In the genomic region with DNA sequence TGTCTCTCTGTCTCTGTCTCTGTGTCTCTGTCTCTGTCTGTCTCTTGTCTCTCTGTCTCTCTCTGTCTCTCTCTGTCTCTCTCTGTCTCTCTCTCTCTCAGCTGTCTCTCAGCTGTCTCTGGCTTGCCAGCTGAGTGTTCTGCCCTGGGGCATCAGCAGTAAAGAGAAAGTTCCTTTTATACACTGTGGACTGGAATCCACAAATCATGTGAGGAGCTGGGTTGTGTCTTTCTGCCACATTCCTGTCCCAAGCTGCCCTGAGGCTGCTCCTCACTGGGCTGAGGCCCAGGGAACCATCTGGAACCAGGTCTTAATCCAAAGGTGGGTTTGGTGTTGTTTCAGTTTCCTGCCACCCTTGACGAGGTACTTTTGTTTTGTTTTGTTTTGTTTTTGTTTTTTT, we compare ENCODE assay signal across 24 mouse cellular contexts. TPM values are rescaled to one million over a fixed set of nuclear protein-coding genes. Genes with fewer than 3 reads are reported as not detected.
DNase-seq lines count a peak whose midpoint lies in the region; ATAC-seq lines count a peak whose summit lies in the region.
"Had no signal": no experiment of that assay in that cellular context is flagged by ENCODE, and none has a peak within 500 bp of the region (broad histone marks: within the 10 kb centered on the region; RNA-seq: fewer than 3 reads in every experiment).

No protein-coding gene starts in this region.

- no peaks in the 10 kb centered on the region for H3K36me3 ChIP-seq in heart, embryonic 16.5 days (ENCODE audit: control insufficient read depth, insufficient read depth)
- H3K36me3 ChIP-seq in embryonic facial prominence, embryonic 10.5 days (replicated peaks), result no peaks in the 10 kb centered on the region
- no peaks in the 10 kb centered on the region for H3K36me3 ChIP-seq in liver, embryonic 12.5 days
- H3K36me3 ChIP-seq: forebrain, embryonic 12.5 days; liver, embryonic 13.5 days; lung, embryonic 15.5 days; midbrain, embryonic 12.5 days had no signal

- H3K4me1 ChIP-seq in heart, embryonic 16.5 days (ENCODE audit: control insufficient read depth, insufficient read depth, low read length), result peaks cover 4% of the 10 kb centered on the region
- peaks cover 6% of the 10 kb centered on the region for H3K4me1 ChIP-seq in embryonic facial prominence, embryonic 10.5 days
- H3K4me1 ChIP-seq in liver, embryonic 12.5 days, result peaks cover 7% of the 10 kb centered on the region; the same call in 1 of the 2 replicates
- H3K4me1 ChIP-seq: forebrain, embryonic 12.5 days; liver, embryonic 13.5 days; midbrain, embryonic 12.5 days had no signal

- no peak overlapping the region for H3K27ac ChIP-seq in heart, embryonic 16.5 days (ENCODE audit: low read length)
- no peak overlapping the region for H3K27ac ChIP-seq in embryonic facial prominence, embryonic 10.5 days (replicated peaks)
- H3K27ac ChIP-seq in liver, embryonic 12.5 days, result no peak overlapping the region
- H3K27ac ChIP-seq: forebrain, embryonic 12.5 days; gastrocnemius, adult 2 months; heart, adult 2 months; kidney, postnatal 0 days; liver, embryonic 13.5 days; lung, embryonic 15.5 days; macrophage; midbrain, embryonic 12.5 days; stomach, postnatal 0 days had no signal

- peak overlapping the region; percentile 14; the same call in 1 of the 2 replicates for H3K4me2 ChIP-seq in heart, embryonic 16.5 days (ENCODE audit: low read depth, low read length)
- no peak overlapping the region for H3K4me2 ChIP-seq in liver, embryonic 12.5 days
- H3K4me2 ChIP-seq: forebrain, embryonic 12.5 days; liver, embryonic 13.5 days; lung, embryonic 15.5 days; midbrain, embryonic 12.5 days had no signal

- no peak overlapping the region for H3K9ac ChIP-seq in heart, embryonic 16.5 days (ENCODE audit: low read length)
- H3K9ac ChIP-seq in liver, embryonic 12.5 days, result no peak overlapping the region
- H3K9ac ChIP-seq: forebrain, embryonic 12.5 days; liver, embryonic 13.5 days; lung, embryonic 15.5 days; midbrain, embryonic 12.5 days had no signal

- ATAC-seq in heart, embryonic 16.5 days (replicated peaks; ENCODE audit: extremely low read depth, insufficient read depth, low FRiP score), result no peak; the same call in 1 of the 2 replicates
- no peak for ATAC-seq in liver, embryonic 12.5 days
- ATAC-seq: hindbrain, embryonic 16.5 days; intestine, postnatal 0 days had no signal

- H3K27me3 ChIP-seq in heart, embryonic 16.5 days (ENCODE audit: control insufficient read depth, insufficient read depth, low read length), result no peaks in the 10 kb centered on the region
- H3K27me3 ChIP-seq in embryonic facial prominence, embryonic 10.5 days (replicated peaks; ENCODE audit: low read depth, poor library complexity, severe bottlenecking), result no peaks in the 10 kb centered on the region
- H3K27me3 ChIP-seq in liver, embryonic 12.5 days (replicated peaks), result peaks cover 4% of the 10 kb centered on the region; the same call in 1 of the 2 replicates
- H3K27me3 ChIP-seq: forebrain, embryonic 12.5 days; liver, embryonic 13.5 days; lung, embryonic 15.5 days; midbrain, embryonic 12.5 days had no signal

- H3K9me3 ChIP-seq in heart, embryonic 16.5 days (replicated peaks; ENCODE audit: control insufficient read depth, low read length), result no peaks in the 10 kb centered on the region
- 0 out of 2 replicates have a peak, but pooled peaks cover 2% of the 10 kb centered on the region for H3K9me3 ChIP-seq in embryonic facial prominence, embryonic 10.5 days
- H3K9me3 ChIP-seq in liver, embryonic 12.5 days (replicated peaks), result 0 out of 2 replicates have a peak, but pooled peaks cover 3% of the 10 kb centered on the region
- H3K9me3 ChIP-seq: forebrain, embryonic 12.5 days; liver, embryonic 13.5 days; lung, embryonic 15.5 days; midbrain, embryonic 12.5 days had no signal

- DNase-seq in embryo, embryonic 10.5 days (ENCODE audit: low spot score), result peak; percentile 18
- DNase-seq in embryo, embryonic 9.5 days (ENCODE audit: extremely low spot score), result no peak
- DNase-seq in heart, adult 8-10 months (ENCODE audit: low spot score), result no peak
- DNase-seq in embryonic facial prominence, embryonic 10.5 days (ENCODE audit: low spot score), result peak; percentile 19
- no peak for DNase-seq in adrenal gland, postnatal 10 days
- no peak for DNase-seq in thymus, postnatal 0 days (ENCODE audit: low spot score)
- DNase-seq: cerebellum, adult 11 months; cerebellum, postnatal 14 days; gastrocnemius, adult 2 months; heart, adult 2 months; left cerebral cortex, postnatal 4 days; liver, embryonic 13.5 days; right cerebral cortex, postnatal 14 days; thymus, postnatal 14 days had no signal

- WGBS in heart, embryonic 16.5 days, result 28% methylated on average over 1 of the region's 1 CpGs
- 24% methylated on average over 1 of the region's 1 CpGs for WGBS in embryonic facial prominence, embryonic 10.5 days
- WGBS in liver, embryonic 12.5 days (ENCODE audit: insufficient replicate concordance), result 24% methylated on average over 1 of the region's 1 CpGs

- no peak overlapping the region for H3K4me3 ChIP-seq in heart, embryonic 16.5 days (ENCODE audit: low read length)
- no peak overlapping the region for H3K4me3 ChIP-seq in embryonic facial prominence, embryonic 10.5 days
- H3K4me3 ChIP-seq in liver, embryonic 12.5 days, result no peak overlapping the region
- H3K4me3 ChIP-seq: forebrain, embryonic 12.5 days; gastrocnemius, adult 2 months; heart, adult 2 months; liver, embryonic 13.5 days; lung, embryonic 15.5 days; midbrain, embryonic 12.5 days had no signal

RNA-seq across cellular contexts. Expression of a gene that starts 57.0 kb away (rescaled TPM):
- polyA plus RNA-seq in heart, embryonic 16.5 days (2015; fragmentation: Nextera tagmentation; extraction: Ambion mirVana), result 37.4 and 46.7 TPM in 2 replicates
- 100 to 1,000 TPM; 393 to 406 (median 396) TPM for total RNA-seq in heart, adult 8-10 months (2022)
- 27.7 and 32.3 TPM in 2 replicates for polyA plus RNA-seq in embryonic facial prominence, embryonic 10.5 days (2016; fragmentation: Nextera tagmentation; extraction: Ambion mirVana)
- 100 to 1,000 TPM in 1 of 2 experiments, 10 to 100 TPM in 1; 55.7 to 119 TPM for total RNA-seq in adrenal gland, postnatal 10 days (2021)
- 3.6 and 5.2 TPM in 2 replicates for polyA plus RNA-seq in thymus, postnatal 0 days (2015; fragmentation: Nextera tagmentation; extraction: Ambion mirVana)
- 10.1 and 11.1 TPM in 2 replicates for polyA plus RNA-seq in liver, embryonic 12.5 days (2016; fragmentation: Nextera tagmentation; extraction: Ambion mirVana)

Comparison
In these comparisons a context has a peak if more than half of its experiments do, and no peak if none do; other contexts are left out.
1. DNase-seq: peak in embryo, embryonic 10.5 days (single experiment) and embryonic facial prominence, embryonic 10.5 days (single experiment); none in embryo, embryonic 9.5 days (single experiment), heart, adult 8-10 months (single experiment), adrenal gland, postnatal 10 days (single experiment) and thymus, postnatal 0 days (single experiment).